Mouse (Mus musculus): ENCODE measurements around the gene Fosl1. TPM values are rescaled to one million over a fixed set of nuclear protein-coding genes. Genes with fewer than 3 reads are reported as not detected.
"Not testable (repeated sequence)": the region's sequence is repeated elsewhere in the genome, so short reads cannot be mapped to it uniquely, and the experiment has no call there.

Gene Fosl1
- polyA plus RNA-seq (2014; fragmentation: Nextera tagmentation; extraction: Ambion mirVana), result 0.13 TPM in 1 of 2 replicates, not detected in the other

- ATAC-seq (ENCODE audit: low FRiP score) (peak; percentile 51; the same call in 1 of the 2 replicates), DNase-seq (ENCODE audit: low spot score) (peak; percentile 74)
- Histone ChIP-seq H3K9ac (ENCODE audit: low read depth, low read length) (peak within 1 kb of the TSS; percentile 36; the same call in 1 of the 2 replicates), H3K27ac (ENCODE audit: low read depth, low read length) (no peak within 1 kb of the TSS), H3K9me3 (ENCODE audit: control insufficient read depth, low read length) (no peaks in the 10 kb centered on the region), H3K4me3 (ENCODE audit: low read depth, low read length) (peak within 1 kb of the TSS; percentile 52), H3K27me3 (ENCODE audit: control insufficient read depth, insufficient read depth, low read length) (peaks cover 46% of the 10 kb centered on the region), H3K36me3 (ENCODE audit: control insufficient read depth, insufficient read depth, low read length) (no peaks in the 10 kb centered on the region), H3K4me2 (replicated peaks; ENCODE audit: low read depth, low read length) (peak within 1 kb of the TSS; percentile 82), H3K4me1 (replicated peaks; ENCODE audit: control insufficient read depth, insufficient read depth, low read length) (no peaks in the 10 kb centered on the region; the same call in 1 of the 2 replicates)
- WGBS, result under 1% methylated on average over 70 of the region's 70 CpGs
Observed at GRCm38 (mm10) chr19:5447515-5448353, at the start of gene Fosl1. TSS of gene Fosl1 (plus strand) at chr19:5447547.

- not testable (repeated sequence) for H3K36me3 ChIP-seq (ENCODE audit: control insufficient read depth, insufficient read depth, low read length); ATAC-seq (ENCODE audit: low FRiP score); DNase-seq (ENCODE audit: low spot score); H3K9ac ChIP-seq (ENCODE audit: low read depth, low read length); H3K4me1 ChIP-seq (replicated peaks; ENCODE audit: control insufficient read depth, insufficient read depth, low read length); H3K4me3 ChIP-seq (ENCODE audit: low read depth, low read length); H3K27ac ChIP-seq (ENCODE audit: low read depth, low read length); H3K9me3 ChIP-seq (ENCODE audit: control insufficient read depth, low read length); H3K4me2 ChIP-seq (replicated peaks; ENCODE audit: low read depth, low read length); H3K27me3 ChIP-seq (ENCODE audit: control insufficient read depth, insufficient read depth, low read length)
- WGBS, result 78% methylated on average over 4 of the region's 4 CpGs
Observed at GRCm38 (mm10) chr19:5401073-5401472, 46.3 kb upstream of the Fosl1 start.

- H3K9me3 ChIP-seq (ENCODE audit: control insufficient read depth, low read length), result no peaks in the 10 kb centered on the region
- H3K27me3 ChIP-seq (ENCODE audit: control insufficient read depth, insufficient read depth, low read length), result no peaks in the 10 kb centered on the region
- H3K9ac ChIP-seq (ENCODE audit: low read depth, low read length), result no peak within 1 kb of the TSS
- H3K36me3 ChIP-seq (ENCODE audit: control insufficient read depth, insufficient read depth, low read length), result no peaks in the 10 kb centered on the region
- ATAC-seq (ENCODE audit: low FRiP score) (no peak), DNase-seq (ENCODE audit: low spot score) (no peak)
- H3K4me2 ChIP-seq (replicated peaks; ENCODE audit: low read depth, low read length), result no peak within 1 kb of the TSS
- no peaks in the 10 kb centered on the region for H3K4me1 ChIP-seq (replicated peaks; ENCODE audit: control insufficient read depth, insufficient read depth, low read length)
- H3K27ac ChIP-seq (ENCODE audit: low read depth, low read length), result no peak within 1 kb of the TSS
- H3K4me3 ChIP-seq (ENCODE audit: low read depth, low read length), result no peak within 1 kb of the TSS
- 76% methylated on average over 8 of the region's 8 CpGs for WGBS
Observed at GRCm38 (mm10) chr19:5402293-5402692, 45.1 kb upstream of the Fosl1 start, which contains the start of gene Tsga10ip. TSS of gene Tsga10ip (minus strand) at chr19:5402526.

- H3K4me3 ChIP-seq (ENCODE audit: low read depth, low read length), result peak overlapping the region; percentile 31
- peak overlapping the region; percentile 50 for H3K4me2 ChIP-seq (replicated peaks; ENCODE audit: low read depth, low read length)
- DNase-seq (ENCODE audit: low spot score) (peak; percentile 23), ATAC-seq (ENCODE audit: low FRiP score) (no peak)
- H3K27me3 ChIP-seq (ENCODE audit: control insufficient read depth, insufficient read depth, low read length), result no peaks in the 10 kb centered on the region
- H3K4me1 ChIP-seq (replicated peaks; ENCODE audit: control insufficient read depth, insufficient read depth, low read length), result 0 out of 2 replicates have a peak, but pooled peaks cover 3% of the 10 kb centered on the region
- no peaks in the 10 kb centered on the region for H3K36me3 ChIP-seq (ENCODE audit: control insufficient read depth, insufficient read depth, low read length)
- H3K9ac ChIP-seq (ENCODE audit: low read depth, low read length), result peak overlapping the region; percentile 44
- H3K9me3 ChIP-seq (ENCODE audit: control insufficient read depth, low read length), result no peaks in the 10 kb centered on the region
- WGBS, result 31% methylated on average over 7 of the region's 7 CpGs
- H3K27ac ChIP-seq (ENCODE audit: low read depth, low read length), result peak overlapping the region; percentile 30; the same call in 1 of the 2 replicates
Observed at GRCm38 (mm10) chr19:5405924-5406323, 41.4 kb upstream of the Fosl1 start.

GRCm38 (mm10) chr19:5406531-5407126 is 40.7 kb upstream of the Fosl1 start:
- WGBS, result 8% methylated on average over 21 of the region's 25 CpGs
- ATAC-seq (ENCODE audit: low FRiP score), result peak; percentile 86

GRCm38 (mm10) chr19:5407133-5407532 is 40.2 kb upstream of the Fosl1 start:
- ATAC-seq (ENCODE audit: low FRiP score), result peak; percentile 45

More at GRCm38 (mm10) chr19:5406531-5407126, 40.7 kb upstream of the Fosl1 start:
- H3K36me3 ChIP-seq (ENCODE audit: control insufficient read depth, insufficient read depth, low read length); H3K9me3 ChIP-seq (ENCODE audit: control insufficient read depth, low read length); H3K4me1 ChIP-seq (replicated peaks; ENCODE audit: control insufficient read depth, insufficient read depth, low read length); H3K27me3 ChIP-seq (ENCODE audit: control insufficient read depth, insufficient read depth, low read length): not testable (repeated sequence)
- Histone ChIP-seq H3K4me3 (ENCODE audit: low read depth, low read length) (peak overlapping the region; percentile 38), H3K27ac (ENCODE audit: low read depth, low read length) (peak overlapping the region; percentile 55), H3K4me2 (replicated peaks; ENCODE audit: low read depth, low read length) (peak overlapping the region; percentile 47), H3K9ac (ENCODE audit: low read depth, low read length) (peak overlapping the region; percentile 44)
- peak; percentile 64 for DNase-seq (ENCODE audit: low spot score)

GRCm38 (mm10) chr19:5408057-5409001 is 39.0 kb upstream of the Fosl1 start:
- DNase-seq (ENCODE audit: low spot score) (no peak), ATAC-seq (ENCODE audit: low FRiP score) (no peak)
- Histone ChIP-seq H3K36me3 (ENCODE audit: control insufficient read depth, insufficient read depth, low read length) (no peaks in the 10 kb centered on the region), H3K27me3 (ENCODE audit: control insufficient read depth, insufficient read depth, low read length) (no peaks in the 10 kb centered on the region), H3K4me2 (replicated peaks; ENCODE audit: low read depth, low read length) (no peak overlapping the region; the same call in 1 of the 2 replicates), H3K4me3 (ENCODE audit: low read depth, low read length) (no peak overlapping the region), H3K27ac (ENCODE audit: low read depth, low read length) (no peak overlapping the region), H3K4me1 (replicated peaks; ENCODE audit: control insufficient read depth, insufficient read depth, low read length) (0 out of 2 replicates have a peak, but pooled peaks cover 3% of the 10 kb centered on the region), H3K9me3 (ENCODE audit: control insufficient read depth, low read length) (no peaks in the 10 kb centered on the region), H3K9ac (ENCODE audit: low read depth, low read length) (no peak overlapping the region)
- 90% methylated on average over 13 of the region's 13 CpGs for WGBS

More at GRCm38 (mm10) chr19:5407133-5407532, 40.2 kb upstream of the Fosl1 start:
- H3K27ac ChIP-seq (ENCODE audit: low read depth, low read length), result peak overlapping the region; percentile 55
- peak; percentile 72 for DNase-seq (ENCODE audit: low spot score)
- no peaks in the 10 kb centered on the region for H3K9me3 ChIP-seq (ENCODE audit: control insufficient read depth, low read length)
- 12% methylated on average over 7 of the region's 7 CpGs for whole genome bisulfite sequencing
- H3K36me3 ChIP-seq (ENCODE audit: control insufficient read depth, insufficient read depth, low read length), result no peaks in the 10 kb centered on the region
- H3K9ac ChIP-seq (ENCODE audit: low read depth, low read length), result peak overlapping the region; percentile 44
- H3K4me1 ChIP-seq (replicated peaks; ENCODE audit: control insufficient read depth, insufficient read depth, low read length), result 0 out of 2 replicates have a peak, but pooled peaks cover 3% of the 10 kb centered on the region
- peak overlapping the region; percentile 38 for H3K4me3 ChIP-seq (ENCODE audit: low read depth, low read length)
- no peaks in the 10 kb centered on the region for H3K27me3 ChIP-seq (ENCODE audit: control insufficient read depth, insufficient read depth, low read length)
- peak overlapping the region; percentile 47 for H3K4me2 ChIP-seq (replicated peaks; ENCODE audit: low read depth, low read length)

- Histone ChIP-seq H3K4me2 (replicated peaks; ENCODE audit: low read depth, low read length) (no peak overlapping the region), H3K27me3 (ENCODE audit: control insufficient read depth, insufficient read depth, low read length) (no peaks in the 10 kb centered on the region), H3K4me1 (replicated peaks; ENCODE audit: control insufficient read depth, insufficient read depth, low read length) (0 out of 2 replicates have a peak, but pooled peaks cover 3% of the 10 kb centered on the region), H3K4me3 (ENCODE audit: low read depth, low read length) (no peak overlapping the region), H3K9ac (ENCODE audit: low read depth, low read length) (no peak overlapping the region), H3K36me3 (ENCODE audit: control insufficient read depth, insufficient read depth, low read length) (no peaks in the 10 kb centered on the region), H3K27ac (ENCODE audit: low read depth, low read length) (no peak overlapping the region), H3K9me3 (ENCODE audit: control insufficient read depth, low read length) (no peaks in the 10 kb centered on the region)
- no peak for DNase-seq (ENCODE audit: low spot score)
- no peak for ATAC-seq (ENCODE audit: low FRiP score)
- 83% methylated on average over 5 of the region's 5 CpGs for WGBS
Observed at GRCm38 (mm10) chr19:5409068-5409467, 38.3 kb upstream of the Fosl1 start.

All from hindbrain, embryonic 11.5 days (tissue).